Mouse (Mus musculus) hindbrain, embryonic 11.5 days (tissue): Measurements from ENCODE around the gene Kif1bp. TPM values are rescaled to one million over a fixed set of nuclear protein-coding genes. Genes with fewer than 3 reads are reported as not detected.

Experiments
- ATAC-seq: fragments of 200-750 bp; cut with Nextera tagmentation; 2 replicates; pipeline ENCODE4 v1.8.0; 2017; ENCODE audit warnings: mild to moderate bottlenecking, moderate TSS enrichment, moderate library complexity; ENCODE audit not compliant: low FRiP score
- DNase-seq: peaks from one replicate; pipeline ENCODE4 v3.0.0-alpha.2; 2015; ENCODE audit warnings: low spot score
- H3K27ac ChIP-seq: fragments of 300-500 bp; sonication (generic); 2 replicates; pipeline ENCODE4 v1.5.1; 2014; ENCODE audit warnings: mild to moderate bottlenecking, low read depth, low read length
- H3K27me3 ChIP-seq: fragments of 300-500 bp; sonication (generic); 2 replicates; pipeline ENCODE4 v1.6.1; 2014; ENCODE audit warnings: mild to moderate bottlenecking, low read length, moderate library complexity, mixed read lengths; ENCODE audit not compliant: control insufficient read depth, insufficient read depth
- H3K36me3 ChIP-seq: fragments of 300-500 bp; sonication (generic); 2 replicates; pipeline ENCODE4 v1.6.1; 2014; ENCODE audit warnings: mild to moderate bottlenecking, low read length, moderate library complexity, mixed read lengths; ENCODE audit not compliant: control insufficient read depth, insufficient read depth
- H3K4me1 ChIP-seq: fragments of 300-500 bp; sonication (generic); replicated peaks from 2 replicates; pipeline ENCODE4 v1.6.1; 2014; ENCODE audit warnings: low read length, mixed read lengths; ENCODE audit not compliant: control insufficient read depth, insufficient read depth
- H3K4me2 ChIP-seq: fragments of 300-500 bp; sonication (generic); replicated peaks from 2 replicates; pipeline ENCODE4 v1.6.1; 2014; ENCODE audit warnings: mild to moderate bottlenecking, low read depth, low read length
- H3K4me3 ChIP-seq: fragments of 300-500 bp; sonication (generic); 2 replicates; pipeline ENCODE4 v1.5.1; 2014; ENCODE audit warnings: low read depth, low read length
- H3K9ac ChIP-seq: fragments of 300-500 bp; sonication (generic); 2 replicates; pipeline ENCODE4 v1.6.1; 2014; ENCODE audit warnings: low read depth, low read length
- H3K9me3 ChIP-seq: fragments of 300-500 bp; sonication (generic); 2 replicates; pipeline ENCODE4 v1.6.1; 2016; ENCODE audit warnings: low read length; ENCODE audit not compliant: control insufficient read depth
- WGBS: fragments of 180-500 bp; shearing (Covaris S2); extraction: QIAGEN DNeasy Blood & Tissue Kit; methylation state at CpG from one replicate; pipeline ENCODE4 v1.1.7; 2014; 5-methylcytosine and 5-hydroxymethylcytosine counted together
- polyA plus RNA-seq: library from polyadenylated mRNA; unstranded; fragments of >200 nt; fragmentation: Nextera tagmentation; extraction: Ambion mirVana; gene quantifications from 2 replicates; pipeline ENCODE4 v1.2.1, GENCODE M21; 2014

The Kif1bp gene
- polyA plus RNA-seq, 1 experiment from 2014 or later = 55.9 TPM

DNA sequence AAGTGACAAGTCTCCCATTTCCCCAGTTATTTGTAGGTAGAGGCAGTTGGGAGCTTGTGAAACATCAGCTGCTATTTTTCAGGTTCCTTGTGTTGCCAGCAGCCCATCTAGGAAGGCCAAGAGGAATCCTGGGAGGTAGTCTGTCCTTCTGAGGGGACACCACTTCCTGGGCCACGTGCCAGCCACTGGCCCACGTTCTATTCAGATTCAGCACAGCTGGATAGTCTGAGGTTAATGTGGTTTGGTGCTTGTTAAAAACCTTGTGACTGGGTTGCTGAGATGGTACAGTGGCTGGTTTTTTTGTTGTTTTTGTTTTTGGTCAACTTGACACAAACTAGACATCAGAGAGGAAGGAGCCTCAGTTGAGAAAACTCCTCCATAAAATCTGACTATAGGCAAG, 45.4 kb downstream of the Kif1bp start:
- H3K4me2 ChIP-seq = no peak overlapping the region
- ATAC-seq = no peak
- H3K4me3 ChIP-seq = no peak overlapping the region
- 45% methylated on average over 2 of the region's 2 CpGs for WGBS
- no peak overlapping the region for H3K9ac ChIP-seq
- no peaks in the 10 kb centered on the region for H3K27me3 ChIP-seq
- no peaks in the 10 kb centered on the region for H3K9me3 ChIP-seq
- H3K36me3 ChIP-seq = no peaks in the 10 kb centered on the region
- no peaks in the 10 kb centered on the region for H3K4me1 ChIP-seq
- no peak for DNase-seq
- no peak overlapping the region for H3K27ac ChIP-seq

DNA sequence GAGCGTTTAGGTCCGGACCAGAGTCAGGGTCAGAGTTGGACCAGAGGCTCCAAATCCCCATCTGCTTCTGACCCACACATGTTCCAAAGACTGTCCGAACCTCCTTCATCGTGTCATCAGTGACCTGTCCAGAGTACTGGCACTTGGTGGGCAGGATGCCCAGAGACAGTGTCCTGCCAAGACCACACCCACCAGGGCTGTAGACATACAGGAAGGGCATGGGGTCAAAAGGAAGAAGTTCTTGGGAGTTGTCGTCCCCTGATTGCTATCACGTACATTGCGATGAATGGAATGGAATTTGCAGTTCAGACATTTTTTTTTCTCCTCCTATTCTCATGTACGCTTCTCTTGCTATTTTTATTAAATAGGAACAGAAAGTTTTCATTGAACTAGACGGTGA, 48.1 kb downstream of the Kif1bp start:
- Histone ChIP-seq H3K4me1 (no peaks in the 10 kb centered on the region), H3K9me3 (no peaks in the 10 kb centered on the region), H3K27me3 (no peaks in the 10 kb centered on the region), H3K36me3 (no peaks in the 10 kb centered on the region), H3K4me2 (no peak overlapping the region), H3K4me3 (no peak overlapping the region), H3K9ac (no peak overlapping the region), H3K27ac (no peak overlapping the region)
- no peak for ATAC-seq
- WGBS = 93% methylated on average over 9 of the region's 9 CpGs
- no peak for DNase-seq

- Histone ChIP-seq H3K27me3 (no peaks in the 10 kb centered on the region), H3K36me3 (no peaks in the 10 kb centered on the region), H3K9ac (no peak within 1 kb of the TSS), H3K4me1 (no peaks in the 10 kb centered on the region), H3K9me3 (no peaks in the 10 kb centered on the region), H3K4me2 (no peak within 1 kb of the TSS), H3K27ac (no peak within 1 kb of the TSS), H3K4me3 (no peak within 1 kb of the TSS)
- DNase-seq = no peak
- WGBS = 87% methylated on average over 14 of the region's 14 CpGs
- ATAC-seq = no peak
These were observed 50.9 kb downstream of the Kif1bp start, which contains the start of gene Srgn for GRCm38 (mm10) chr10:62527351-62527750. Srgn (minus strand) TSS chr10:62527451.

DNA sequence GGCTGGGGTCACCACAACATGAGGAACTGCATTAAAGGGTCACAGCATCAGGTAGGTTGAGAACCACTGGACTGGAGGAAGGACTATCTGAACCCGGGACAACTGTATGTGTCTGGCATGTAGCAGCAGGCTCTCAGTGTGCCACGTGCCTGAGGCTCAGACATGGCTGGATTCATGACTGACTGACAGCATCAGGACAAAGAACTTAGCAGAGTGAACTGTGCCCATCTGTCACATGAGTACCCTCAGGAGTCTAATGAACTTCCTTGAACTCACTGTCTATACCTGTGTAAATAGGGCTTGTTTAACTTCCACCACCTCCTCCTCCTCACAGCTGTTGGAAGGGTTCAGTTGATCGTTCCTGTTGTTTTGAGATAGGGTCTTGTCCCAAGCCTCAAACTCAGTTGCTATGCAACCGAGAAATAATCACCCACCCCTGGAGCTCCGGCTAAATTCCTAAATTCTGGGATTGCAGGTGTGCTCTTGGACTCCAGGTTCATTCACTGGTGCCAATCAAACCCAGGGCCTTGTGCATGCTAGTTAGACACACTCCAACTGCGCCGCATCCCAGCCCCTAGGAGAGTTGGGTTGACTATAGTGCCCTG, 55.8 kb downstream of the Kif1bp start:
- H3K27me3 ChIP-seq = no peaks in the 10 kb centered on the region
- H3K4me1 ChIP-seq = no peaks in the 10 kb centered on the region
- 75% methylated on average over 7 of the region's 7 CpGs for WGBS
- no peaks in the 10 kb centered on the region for H3K36me3 ChIP-seq
- H3K9ac ChIP-seq = no peak overlapping the region
- no peak for DNase-seq
- no peak for ATAC-seq
- no peaks in the 10 kb centered on the region for H3K9me3 ChIP-seq
- no peak overlapping the region for H3K4me3 ChIP-seq
- no peak overlapping the region for H3K27ac ChIP-seq
- H3K4me2 ChIP-seq = no peak overlapping the region

DNA sequence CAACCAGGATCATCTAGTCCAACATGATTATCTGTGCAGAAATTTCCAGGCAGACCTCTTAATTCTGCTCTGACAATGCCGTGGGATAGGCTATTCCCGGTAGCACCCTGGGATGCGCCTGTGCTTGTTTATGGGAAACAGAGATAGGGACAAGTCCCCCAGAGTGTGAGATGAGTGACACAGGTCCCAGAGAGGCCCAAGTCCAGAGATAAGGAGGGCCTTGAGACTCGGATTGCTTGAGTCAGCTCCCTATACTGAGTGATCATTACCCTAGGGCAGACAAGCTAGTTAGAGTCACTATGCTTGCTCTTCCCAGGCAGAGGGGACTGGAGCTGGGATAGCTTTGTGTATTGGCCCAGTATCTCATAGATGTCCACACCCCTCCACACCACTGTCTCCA, 56.5 kb downstream of the Kif1bp start:
- Histone ChIP-seq H3K36me3 (no peaks in the 10 kb centered on the region), H3K9ac (no peak overlapping the region), H3K4me2 (no peak overlapping the region), H3K27ac (no peak overlapping the region), H3K27me3 (no peaks in the 10 kb centered on the region), H3K4me1 (no peaks in the 10 kb centered on the region), H3K9me3 (no peaks in the 10 kb centered on the region), H3K4me3 (no peak overlapping the region)
- ATAC-seq (no peak), DNase-seq (no peak)
- 73% methylated on average over 4 of the region's 4 CpGs for WGBS

DNA sequence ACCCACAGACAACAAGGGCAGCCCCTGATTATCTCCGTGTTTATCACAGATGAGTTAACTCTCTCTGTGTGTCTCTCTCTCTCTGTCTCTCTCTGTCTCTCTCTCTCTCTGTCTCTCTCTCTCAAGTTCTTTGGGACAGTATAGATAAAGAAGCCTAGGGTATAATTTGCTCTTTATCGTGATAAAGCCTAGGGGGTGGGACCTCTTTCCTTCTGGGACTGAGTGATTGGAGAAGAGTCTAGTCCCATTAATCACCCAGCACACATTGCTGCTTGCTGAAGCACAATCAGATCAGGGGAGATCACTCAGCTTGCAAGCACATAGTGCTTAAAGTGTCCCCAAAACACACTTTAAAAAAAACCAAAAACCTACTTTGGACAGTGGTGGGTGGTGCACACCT, 57.3 kb downstream of the Kif1bp start:
- no peak overlapping the region for H3K9ac ChIP-seq
- DNase-seq = no peak
- 70% methylated on average over 2 of the region's 2 CpGs for WGBS

GRCm38 (mm10) chr10:62517511-62517910, 60.7 kb downstream of the Kif1bp start:
- Histone ChIP-seq H3K9me3 (no peaks in the 10 kb centered on the region), H3K4me2 (no peak overlapping the region), H3K9ac (no peak overlapping the region), H3K27me3 (no peaks in the 10 kb centered on the region), H3K27ac (no peak overlapping the region), H3K36me3 (no peaks in the 10 kb centered on the region), H3K4me1 (no peaks in the 10 kb centered on the region), H3K4me3 (no peak overlapping the region)
- 89% methylated on average over 6 of the region's 6 CpGs for WGBS
- DNase-seq (no peak), ATAC-seq (no peak)

More for the DNA sequence above, 57.3 kb downstream of the Kif1bp start:
- Histone ChIP-seq H3K4me1 (no peaks in the 10 kb centered on the region), H3K9me3 (no peaks in the 10 kb centered on the region), H3K27me3 (no peaks in the 10 kb centered on the region), H3K36me3 (no peaks in the 10 kb centered on the region), H3K4me2 (no peak overlapping the region), H3K27ac (no peak overlapping the region), H3K4me3 (no peak overlapping the region)
- no peak for ATAC-seq

GRCm38 (mm10) chr10:62512855-62513254, 65.4 kb downstream of the Kif1bp start:
- ATAC-seq (no peak), DNase-seq (no peak)
- WGBS = 91% methylated on average over 4 of the region's 4 CpGs
- H3K4me2 ChIP-seq = no peak overlapping the region
- no peak overlapping the region for H3K4me3 ChIP-seq
- H3K36me3 ChIP-seq = no peaks in the 10 kb centered on the region
- no peak overlapping the region for H3K9ac ChIP-seq
- no peaks in the 10 kb centered on the region for H3K4me1 ChIP-seq
- no peaks in the 10 kb centered on the region for H3K9me3 ChIP-seq
- no peaks in the 10 kb centered on the region for H3K27me3 ChIP-seq
- no peak overlapping the region for H3K27ac ChIP-seq

DNA sequence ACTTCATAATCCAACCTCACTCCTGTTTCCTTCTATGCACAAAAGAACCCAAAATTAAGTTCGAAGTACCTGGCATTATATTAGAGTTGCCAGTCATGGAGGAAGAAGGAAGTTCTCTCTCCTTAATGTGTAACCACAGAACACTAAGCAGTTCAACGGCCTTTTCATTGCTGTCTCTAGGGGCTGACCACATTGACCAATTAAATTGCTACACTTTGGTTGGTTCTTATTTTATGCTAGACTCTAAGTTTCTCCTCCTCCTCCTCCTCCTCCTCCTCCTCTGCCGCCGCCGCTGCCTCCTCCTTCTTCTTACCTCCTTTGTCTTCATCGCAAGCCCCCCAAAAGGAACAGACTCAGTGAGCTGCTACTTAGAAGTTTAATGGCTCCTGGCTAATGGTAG, 66.7 kb downstream of the Kif1bp start:
- Histone ChIP-seq H3K27ac (no peak overlapping the region), H3K9me3 (no peaks in the 10 kb centered on the region), H3K36me3 (no peaks in the 10 kb centered on the region), H3K27me3 (no peaks in the 10 kb centered on the region), H3K9ac (no peak overlapping the region), H3K4me1 (no peaks in the 10 kb centered on the region), H3K4me2 (no peak overlapping the region), H3K4me3 (no peak overlapping the region)
- 90% methylated on average over 6 of the region's 6 CpGs for WGBS
- no peak for DNase-seq
- ATAC-seq = no peak
